Mouse (Mus musculus): ENCODE data around the gene Elmo1. TPM values are rescaled to one million over a fixed set of nuclear protein-coding genes. Genes with fewer than 3 reads are reported as not detected.

Gene Elmo1
- total and polyA plus RNA-seq, 3 experiments = 5.2 to 7.6 TPM; not detected in 1

DNA sequence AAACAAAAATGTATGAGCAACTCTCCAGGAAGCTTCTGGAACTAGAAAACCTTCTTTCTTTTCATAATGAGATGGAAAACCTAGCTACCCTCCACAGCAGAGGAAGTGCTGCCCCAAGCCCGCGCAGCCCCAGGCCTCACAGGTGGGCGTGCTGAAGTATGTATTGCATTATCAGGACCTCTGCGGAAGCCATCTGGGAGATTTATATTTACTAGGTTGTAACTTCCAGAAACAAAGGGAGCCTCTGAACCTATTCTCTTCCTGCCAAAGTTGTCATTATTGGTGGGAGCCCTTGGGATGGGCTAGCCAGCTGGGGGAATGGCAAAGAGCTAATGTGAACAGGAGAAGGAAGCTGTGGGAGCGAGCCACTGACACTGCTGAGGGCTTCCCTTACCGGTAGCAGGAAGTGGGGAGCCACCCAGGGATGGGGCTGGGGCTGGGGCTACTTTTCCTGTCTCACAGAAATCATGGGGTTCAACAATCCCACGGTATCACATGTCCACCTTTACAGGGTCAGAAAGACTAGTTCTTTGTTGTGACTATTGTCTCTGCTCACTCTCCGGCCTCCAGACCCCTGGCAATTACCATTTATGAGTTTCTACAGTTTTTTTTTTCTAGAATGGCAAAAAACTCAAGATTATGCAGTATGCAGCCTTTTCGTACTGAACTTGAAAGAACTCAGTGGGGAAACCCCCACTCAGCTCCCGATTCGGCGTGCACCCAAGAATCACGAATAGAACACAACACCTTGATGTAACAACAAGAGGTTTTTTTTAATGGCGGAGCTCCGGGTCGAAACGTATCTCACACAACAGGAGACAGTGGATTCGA, 44.2 kb downstream of the Elmo1 start (continued):
- TF ChIP-seq MAZ (IDR thresholded peaks at IDR 0.05; ENCODE audit: low read depth, low read length) = no peak

DNA sequence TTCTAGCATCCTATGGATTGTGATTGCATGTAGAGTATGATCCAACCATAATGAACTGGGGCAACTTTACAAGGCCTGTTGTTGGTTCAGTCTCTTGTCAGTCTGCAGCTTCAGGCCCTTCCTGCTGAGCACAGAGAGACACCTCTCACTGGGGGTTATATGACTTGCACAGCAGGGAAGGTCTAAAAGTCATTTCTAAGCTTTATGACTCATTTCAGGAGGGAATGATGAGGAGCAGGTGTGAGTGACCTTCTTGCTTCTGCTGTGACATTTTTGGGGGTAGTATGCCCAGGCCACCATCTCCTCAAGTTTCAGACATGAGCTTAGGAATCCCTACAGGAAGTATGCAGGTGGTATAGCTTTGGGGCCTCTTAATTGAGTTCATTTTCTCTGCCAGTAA, 46.4 kb downstream of the Elmo1 start:
- no peak for TF ChIP-seq TBP (IDR thresholded peaks at IDR 0.05; ENCODE audit: low read depth, low read length)
- no peak for TF ChIP-seq NRF1 (IDR thresholded peaks at IDR 0.05; ENCODE audit: insufficient read depth, low read depth, low read length, poor library complexity, severe bottlenecking)
- Histone ChIP-seq H3K27ac (ENCODE audit: control insufficient read depth, low read depth, low read length) (no peak overlapping the region), H3K9me3 (replicated peaks; ENCODE audit: insufficient read depth, low read length) (no peaks in the 10 kb centered on the region), H3K4me3 (ENCODE audit: control insufficient read depth in 1 of 2, insufficient read depth in 1 of 2, low read depth in 2 of 2, low read length in 2 of 2) (no peak overlapping the region), H3K36me3 (ENCODE audit: control insufficient read depth in 1 of 2, insufficient read depth in 2 of 2, low read length in 2 of 2) (no peaks in the 10 kb centered on the region), H3K27me3 (ENCODE audit: control insufficient read depth in 1 of 2, insufficient read depth in 2 of 2, low read length in 2 of 2) (no peaks in the 10 kb centered on the region; a peak in 2 of 4 replicates), H3K4me1 (ENCODE audit: control insufficient read depth in 1 of 2, insufficient read depth in 2 of 2, low read length in 2 of 2) (no peaks in the 10 kb centered on the region), H3K79me2 (ENCODE audit: control insufficient read depth, insufficient read depth, low read length, poor library complexity) (no peaks in the 10 kb centered on the region), H3K9ac (ENCODE audit: control insufficient read depth, low read depth, low read length, poor library complexity, severe bottlenecking) (no peak overlapping the region)
- DNase-seq (ENCODE audit: low read depth, low spot score) = no peak

GRCm38 (mm10) chr13:20138466-20138865, 48.1 kb downstream of the Elmo1 start:
- TF ChIP-seq POLR2AphosphoS5 (IDR thresholded peaks at IDR 0.05; ENCODE audit: borderline replicate concordance, low read depth, low read length) = no peak
- no peak for TF ChIP-seq POLR2A (IDR thresholded peaks at IDR 0.05; ENCODE audit: control insufficient read depth in 1 of 2, insufficient read depth in 1 of 2, low read depth in 1 of 2, low read length in 2 of 2, poor library complexity in 1 of 2)
- no peak for TF ChIP-seq MXI1 (IDR thresholded peaks at IDR 0.05; ENCODE audit: low read depth, low read length)
- TF ChIP-seq KAT2A (conservative IDR thresholded peaks at IDR 0.05; ENCODE audit: low read depth, low read length) = no peak
- TF ChIP-seq CHD2 (IDR thresholded peaks at IDR 0.05; ENCODE audit: low read length) = no peak
- TF ChIP-seq MYC (IDR thresholded peaks at IDR 0.05; ENCODE audit: low read depth, low read length) = no peak
- TF ChIP-seq ELF1 (IDR thresholded peaks at IDR 0.05; ENCODE audit: low read depth, low read length) = no peak
- TF ChIP-seq ETS1 (IDR thresholded peaks at IDR 0.05; ENCODE audit: low read depth, low read length) = no peak
- no peak for TF ChIP-seq ZNF384 (IDR thresholded peaks at IDR 0.05; ENCODE audit: low read depth, low read length)
- TF ChIP-seq RAD21 (IDR thresholded peaks at IDR 0.05; ENCODE audit: low read depth, low read length) = no peak
- TF ChIP-seq ZKSCAN1 (IDR thresholded peaks at IDR 0.05; ENCODE audit: low read depth, low read length) = no peak
- TF ChIP-seq UBTF (IDR thresholded peaks at IDR 0.05; ENCODE audit: borderline replicate concordance, insufficient read depth, low read depth, low read length) = no peak
- TF ChIP-seq SMC3 (IDR thresholded peaks at IDR 0.05; ENCODE audit: low read depth, low read length) = no peak
- TF ChIP-seq CHD1 (IDR thresholded peaks at IDR 0.05; ENCODE audit: low read depth, low read length) = no peak
- TF ChIP-seq TBP (IDR thresholded peaks at IDR 0.05; ENCODE audit: low read depth, low read length) = no peak
- TF ChIP-seq SIN3A (IDR thresholded peaks at IDR 0.05; ENCODE audit: low read length) = no peak
- no peak for TF ChIP-seq ZMIZ1 (IDR thresholded peaks at IDR 0.05; ENCODE audit: low read depth, low read length)
- TF ChIP-seq GABPA (IDR thresholded peaks at IDR 0.05; ENCODE audit: low read depth, low read length) = no peak
- no peak for TF ChIP-seq MAFK (IDR thresholded peaks at IDR 0.05; ENCODE audit: borderline replicate concordance, low read depth, low read length)
- Histone ChIP-seq H3K4me3 (ENCODE audit: control insufficient read depth in 1 of 2, insufficient read depth in 1 of 2, low read depth in 2 of 2, low read length in 2 of 2) (no peak overlapping the region), H3K9ac (ENCODE audit: control insufficient read depth, low read depth, low read length, poor library complexity, severe bottlenecking) (no peak overlapping the region), H3K4me1 (ENCODE audit: control insufficient read depth in 1 of 2, insufficient read depth in 2 of 2, low read length in 2 of 2) (no peaks in the 10 kb centered on the region), H3K79me2 (ENCODE audit: control insufficient read depth, insufficient read depth, low read length, poor library complexity) (no peaks in the 10 kb centered on the region), H3K36me3 (ENCODE audit: control insufficient read depth in 1 of 2, insufficient read depth in 2 of 2, low read length in 2 of 2) (no peaks in the 10 kb centered on the region), H3K27ac (ENCODE audit: control insufficient read depth, low read depth, low read length) (no peak overlapping the region), H3K9me3 (replicated peaks; ENCODE audit: insufficient read depth, low read length) (no peaks in the 10 kb centered on the region), H3K27me3 (ENCODE audit: control insufficient read depth in 1 of 2, insufficient read depth in 2 of 2, low read length in 2 of 2) (no peaks in the 10 kb centered on the region; a peak in 2 of 4 replicates)
- no peak for DNase-seq (ENCODE audit: low read depth, low spot score)
